Mouse (Mus musculus) forebrain, embryonic 12.5 days (tissue): Measurements from ENCODE around the gene Nell1. TPM values are rescaled to one million over a fixed set of nuclear protein-coding genes. Genes with fewer than 3 reads are reported as not detected.
"Not testable (repeated sequence)": the region's sequence is repeated elsewhere in the genome, so short reads cannot be mapped to it uniquely, and the experiment has no call there.

ENCODE experiments used
- ATAC-seq: fragments of 200-750 bp; cut with Nextera tagmentation; 2 replicates; pipeline ENCODE4 v1.8.0; 2017; ENCODE audit warnings: moderate TSS enrichment; ENCODE audit not compliant: low FRiP score
- H3K27ac ChIP-seq: fragments of 300-500 bp; sonication (generic); 2 replicates; pipeline ENCODE4 v1.5.1; 2016; ENCODE audit warnings: mild to moderate bottlenecking
- H3K27me3 ChIP-seq: fragments of 300-500 bp; sonication (generic); 2 replicates; pipeline ENCODE4 v1.6.1; 2016; ENCODE audit warnings: mild to moderate bottlenecking
- H3K36me3 ChIP-seq: fragments of 300-500 bp; sonication (generic); replicated peaks from 2 replicates; pipeline ENCODE4 v1.6.1; 2016; ENCODE audit warnings: mild to moderate bottlenecking
- H3K4me1 ChIP-seq: fragments of 300-500 bp; sonication (generic); 2 replicates; pipeline ENCODE4 v1.6.1; 2016
- H3K4me2 ChIP-seq: fragments of 300-500 bp; sonication (generic); 2 replicates; pipeline ENCODE4 v1.6.1; 2016; ENCODE audit warnings: mild to moderate bottlenecking, moderate library complexity
- H3K4me3 ChIP-seq: fragments of 300-500 bp; sonication (generic); replicated peaks from 2 replicates; pipeline ENCODE4 v1.5.1; 2016; ENCODE audit warnings: mild to moderate bottlenecking
- H3K9ac ChIP-seq: fragments of 300-500 bp; sonication (generic); 2 replicates; pipeline ENCODE4 v1.6.1; 2016; ENCODE audit warnings: mild to moderate bottlenecking
- H3K9me3 ChIP-seq: fragments of 300-500 bp; sonication (generic); 2 replicates; pipeline ENCODE4 v1.6.1; 2016
- WGBS: fragments of 180-500 bp; shearing (Covaris S2); methylation state at CpG from one replicate; pipeline ENCODE4 v1.1.7; 2016; 5-methylcytosine and 5-hydroxymethylcytosine counted together
- polyA plus RNA-seq: library from polyadenylated mRNA; unstranded; fragments of >200 nt; fragmentation: Nextera tagmentation; extraction: Ambion mirVana; gene quantifications from 2 replicates; pipeline ENCODE4 v1.2.1, GENCODE M21; 2016

Nell1 gene
- 2.1 and 2.2 TPM in 2 replicates for polyA plus RNA-seq

GRCm38 (mm10) chr7:49974841-49975440 is at the start of gene Nell1:
Gene Nell1 (plus strand): TSS chr7:49974864.
- Histone ChIP-seq H3K36me3 (no peaks in the 10 kb centered on the region), H3K27me3 (peaks cover 87% of the 10 kb centered on the region), H3K9me3 (no peaks in the 10 kb centered on the region), H3K4me2 (peak within 1 kb of the TSS; percentile 99), H3K4me3 (peak within 1 kb of the TSS; percentile 57), H3K4me1 (peaks cover 18% of the 10 kb centered on the region), H3K27ac (no peak within 1 kb of the TSS), H3K9ac (peak within 1 kb of the TSS; percentile 61)
- under 1% methylated on average over 49 of the region's 52 CpGs for WGBS
- peak; percentile 73 for ATAC-seq

DNA sequence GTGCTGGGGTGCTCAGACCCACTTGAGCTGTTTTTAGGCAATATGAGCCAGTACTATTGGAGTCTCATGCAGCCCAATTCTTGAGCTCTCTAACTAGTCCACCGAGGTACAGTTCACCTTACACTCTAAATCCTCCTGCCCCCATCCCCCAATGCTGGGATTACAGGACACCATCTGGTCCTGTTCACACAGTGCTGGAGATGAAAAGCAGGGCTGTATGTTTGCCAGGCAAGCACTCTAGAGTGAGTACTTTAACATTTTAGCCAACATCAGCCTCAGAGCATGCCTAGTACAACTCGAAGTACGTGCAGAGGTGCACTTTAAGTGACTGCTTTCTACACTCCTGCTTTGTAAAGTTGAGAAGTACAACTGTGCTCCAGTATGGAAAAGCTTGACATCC is 46.1 kb upstream of the Nell1 start:
- WGBS = 60% methylated on average over 3 of the region's 3 CpGs
- no peak for ATAC-seq

DNA sequence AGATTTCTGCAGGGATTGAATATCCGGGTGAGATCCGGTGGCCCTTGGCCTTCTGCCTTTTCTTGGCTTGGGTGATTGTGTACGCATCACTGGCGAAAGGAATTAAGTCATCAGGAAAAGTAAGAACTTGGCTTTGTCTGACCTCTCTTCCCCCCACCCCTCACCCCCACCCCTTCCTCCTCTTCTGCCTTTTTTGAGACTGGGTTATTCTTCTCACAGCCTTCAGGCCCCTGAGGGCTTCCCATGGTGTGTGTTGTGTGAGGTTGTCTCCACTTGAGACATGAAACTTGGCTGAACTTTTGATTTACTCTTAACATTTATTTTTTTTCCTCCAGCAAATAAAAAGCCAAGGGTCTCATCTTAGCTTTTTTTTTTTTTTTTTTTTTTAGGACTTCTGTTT is 44.7 kb upstream of the Nell1 start:
- no peaks in the 10 kb centered on the region for H3K9me3 ChIP-seq
- ATAC-seq = no peak
- peaks cover 40% of the 10 kb centered on the region for H3K27me3 ChIP-seq
- no peak overlapping the region for H3K27ac ChIP-seq
- H3K9ac ChIP-seq = no peak overlapping the region
- H3K4me3 ChIP-seq = no peak overlapping the region
- H3K36me3 ChIP-seq = no peaks in the 10 kb centered on the region
- no peaks in the 10 kb centered on the region for H3K4me1 ChIP-seq
- H3K4me2 ChIP-seq = no peak overlapping the region
- 34% methylated on average over 4 of the region's 4 CpGs for WGBS

More for the DNA sequence above, 46.1 kb upstream of the Nell1 start:
- no peaks in the 10 kb centered on the region for H3K36me3 ChIP-seq
- H3K9me3 ChIP-seq = no peaks in the 10 kb centered on the region
- H3K4me2 ChIP-seq = no peak overlapping the region
- no peak overlapping the region for H3K9ac ChIP-seq
- H3K4me3 ChIP-seq = no peak overlapping the region
- no peak overlapping the region for H3K27ac ChIP-seq
- H3K27me3 ChIP-seq = peaks cover 51% of the 10 kb centered on the region
- H3K4me1 ChIP-seq = no peaks in the 10 kb centered on the region

- 80% methylated on average over 14 of the region's 14 CpGs for WGBS
- H3K4me2 ChIP-seq, H3K36me3 ChIP-seq, H3K4me3 ChIP-seq, H3K9ac ChIP-seq, H3K27me3 ChIP-seq, H3K27ac ChIP-seq, H3K4me1 ChIP-seq, H3K9me3 ChIP-seq, ATAC-seq: not testable (repeated sequence)
These were observed 41.1 kb upstream of the Nell1 start for GRCm38 (mm10) chr7:49933386-49934115.

GRCm38 (mm10) chr7:49936821-49937220 is 37.8 kb upstream of the Nell1 start:
- Histone ChIP-seq H3K9ac (no peak overlapping the region), H3K27ac (no peak overlapping the region), H3K4me2 (no peak overlapping the region), H3K4me3 (no peak overlapping the region), H3K4me1 (peaks cover 2% of the 10 kb centered on the region; the same call in 1 of the 2 replicates), H3K36me3 (no peaks in the 10 kb centered on the region), H3K27me3 (no peaks in the 10 kb centered on the region; the same call in 1 of the 2 replicates), H3K9me3 (no peaks in the 10 kb centered on the region)
- ATAC-seq = no peak
- 84% methylated on average over 3 of the region's 3 CpGs for WGBS

DNA sequence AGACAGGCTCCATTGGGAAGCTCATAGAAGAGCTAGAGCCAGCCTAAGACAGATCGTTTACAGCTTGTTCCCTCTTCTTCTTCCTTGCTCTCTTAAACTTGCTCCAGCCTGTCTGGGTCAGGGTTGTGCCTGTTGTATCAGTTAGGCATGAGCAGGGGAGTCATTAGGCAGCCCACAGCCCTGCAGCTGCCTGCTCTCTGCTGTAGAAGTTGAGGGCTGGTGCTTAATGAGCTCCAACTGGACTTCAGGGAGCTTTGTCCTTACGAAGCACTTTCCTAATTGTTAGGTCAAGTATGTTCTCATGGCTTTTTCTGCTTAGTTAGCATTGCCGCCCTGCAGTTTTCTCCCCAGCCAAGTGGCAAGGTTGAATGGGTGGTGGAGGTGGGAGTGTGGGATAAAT is 32.6 kb upstream of the Nell1 start:
- WGBS = 44% methylated on average over 3 of the region's 3 CpGs
- Histone ChIP-seq H3K4me1 (peaks cover 11% of the 10 kb centered on the region), H3K27me3 (no peaks in the 10 kb centered on the region), H3K36me3 (no peaks in the 10 kb centered on the region), H3K9ac (no peak overlapping the region), H3K4me2 (no peak overlapping the region), H3K9me3 (no peaks in the 10 kb centered on the region), H3K4me3 (no peak overlapping the region), H3K27ac (no peak overlapping the region)
- ATAC-seq = peak; percentile 46; the same call in 1 of the 2 replicates

DNA sequence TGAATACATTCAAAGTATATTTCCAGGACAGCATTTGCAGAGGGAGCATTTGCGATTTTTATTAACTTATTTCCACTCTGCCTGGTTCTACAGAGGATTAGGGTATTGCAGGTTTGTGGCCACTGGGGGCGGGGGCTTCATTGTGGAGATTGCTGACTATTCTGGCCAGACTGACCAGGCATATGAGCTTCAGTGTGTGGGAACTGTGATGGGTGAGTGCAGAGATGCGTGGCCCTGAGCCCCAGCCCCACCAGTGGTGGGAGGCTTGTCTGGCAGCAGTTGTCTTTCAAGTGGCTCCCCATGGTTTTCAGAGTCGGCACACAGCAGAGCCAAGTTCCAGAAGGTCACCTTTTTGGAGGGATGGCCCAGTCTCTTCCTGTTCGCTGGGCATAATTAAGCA is 32.2 kb upstream of the Nell1 start:
- 57% methylated on average over 5 of the region's 5 CpGs for WGBS
- Histone ChIP-seq H3K36me3 (no peaks in the 10 kb centered on the region), H3K4me1 (peaks cover 11% of the 10 kb centered on the region), H3K9me3 (no peaks in the 10 kb centered on the region), H3K27ac (no peak overlapping the region), H3K4me2 (no peak overlapping the region), H3K27me3 (no peaks in the 10 kb centered on the region), H3K4me3 (no peak overlapping the region), H3K9ac (no peak overlapping the region)
- no peak for ATAC-seq

GRCm38 (mm10) chr7:49946691-49947090 is 28.0 kb upstream of the Nell1 start:
- H3K36me3 ChIP-seq = no peaks in the 10 kb centered on the region
- no peak overlapping the region for H3K9ac ChIP-seq
- ATAC-seq = no peak
- no peaks in the 10 kb centered on the region for H3K9me3 ChIP-seq
- H3K27me3 ChIP-seq = peaks cover 11% of the 10 kb centered on the region; the same call in 1 of the 2 replicates
- H3K4me3 ChIP-seq = no peak overlapping the region
- 95% methylated on average over 9 of the region's 9 CpGs for WGBS
- H3K27ac ChIP-seq = no peak overlapping the region
- no peak overlapping the region for H3K4me2 ChIP-seq
- H3K4me1 ChIP-seq = peaks cover 10% of the 10 kb centered on the region

DNA sequence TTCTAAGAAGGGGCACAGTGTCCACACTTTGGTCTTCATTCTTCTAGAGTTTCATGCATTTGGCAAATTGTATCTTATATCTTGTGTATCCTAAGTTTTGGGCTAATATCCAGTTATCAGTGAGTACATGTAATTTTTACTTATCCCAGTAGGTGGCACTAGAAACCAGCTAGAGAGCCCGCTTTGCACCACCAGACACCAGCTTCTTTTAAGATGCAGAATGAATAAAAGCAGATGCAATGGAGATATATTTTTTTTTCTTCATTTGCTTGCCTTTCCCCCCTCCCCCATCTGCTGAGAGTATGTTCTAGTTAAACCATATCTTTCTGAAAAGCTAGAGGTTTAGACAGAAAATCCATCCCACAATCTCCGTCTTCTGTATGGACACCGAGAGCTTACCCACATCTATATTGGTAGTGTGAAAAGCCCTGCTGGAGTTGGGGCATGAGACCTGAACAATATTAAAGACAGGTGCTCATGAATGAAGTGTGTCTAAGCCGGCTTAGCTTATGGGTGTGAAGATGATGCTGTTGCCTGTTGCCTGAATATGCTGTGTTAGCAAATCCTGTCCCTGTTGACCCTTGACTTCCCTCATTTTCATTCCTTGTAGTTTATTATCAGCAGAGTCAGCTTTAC is 21.0 kb upstream of the Nell1 start:
- H3K36me3 ChIP-seq = no peaks in the 10 kb centered on the region
- ATAC-seq = peak; percentile 41; the same call in 1 of the 2 replicates
- H3K9ac ChIP-seq = no peak overlapping the region
- H3K27me3 ChIP-seq = peaks cover 13% of the 10 kb centered on the region; the same call in 1 of the 2 replicates
- no peak overlapping the region for H3K27ac ChIP-seq
- WGBS = 46% methylated on average over 4 of the region's 4 CpGs
- H3K4me2 ChIP-seq = no peak overlapping the region
- H3K4me3 ChIP-seq = no peak overlapping the region
- no peaks in the 10 kb centered on the region for H3K4me1 ChIP-seq
- H3K9me3 ChIP-seq = no peaks in the 10 kb centered on the region

GRCm38 (mm10) chr7:49954834-49955233 is 19.8 kb upstream of the Nell1 start:
- no peaks in the 10 kb centered on the region for H3K36me3 ChIP-seq
- no peak overlapping the region for H3K4me3 ChIP-seq
- no peak for ATAC-seq
- H3K4me1 ChIP-seq = no peaks in the 10 kb centered on the region
- 84% methylated on average over 7 of the region's 7 CpGs for WGBS
- H3K27me3 ChIP-seq = peaks cover 13% of the 10 kb centered on the region; the same call in 1 of the 2 replicates
- no peak overlapping the region for H3K9ac ChIP-seq
- H3K4me2 ChIP-seq = no peak overlapping the region
- no peak overlapping the region for H3K27ac ChIP-seq
- H3K9me3 ChIP-seq = no peaks in the 10 kb centered on the region

DNA sequence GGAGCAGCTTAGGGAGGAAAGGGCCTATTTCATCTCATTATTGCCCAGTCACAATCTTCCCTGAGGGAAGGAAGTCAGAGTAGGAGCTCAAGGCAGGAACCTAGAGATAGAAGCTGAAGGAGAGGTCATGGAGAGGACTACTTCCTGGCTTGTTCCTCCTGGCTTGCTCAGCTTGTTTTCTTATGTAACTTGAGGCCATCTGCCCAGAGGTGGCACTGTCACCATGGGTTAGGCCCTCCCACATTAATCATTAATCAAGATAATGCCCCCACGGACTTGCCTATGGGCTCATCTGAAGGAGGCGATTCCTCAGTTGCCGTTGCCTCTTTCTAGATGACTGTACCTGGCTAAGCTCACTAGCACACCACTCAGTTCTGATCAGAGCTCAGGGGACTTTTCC is 17.5 kb upstream of the Nell1 start:
- H3K9me3 ChIP-seq = no peaks in the 10 kb centered on the region
- H3K4me3 ChIP-seq = no peak overlapping the region
- no peaks in the 10 kb centered on the region for H3K36me3 ChIP-seq
- H3K27ac ChIP-seq = no peak overlapping the region
- H3K4me1 ChIP-seq = no peaks in the 10 kb centered on the region
- H3K9ac ChIP-seq = no peak overlapping the region
- WGBS = 83% methylated on average over 3 of the region's 3 CpGs
- no peak overlapping the region for H3K4me2 ChIP-seq
- no peaks in the 10 kb centered on the region; the same call in 1 of the 2 replicates for H3K27me3 ChIP-seq
- ATAC-seq = no peak

DNA sequence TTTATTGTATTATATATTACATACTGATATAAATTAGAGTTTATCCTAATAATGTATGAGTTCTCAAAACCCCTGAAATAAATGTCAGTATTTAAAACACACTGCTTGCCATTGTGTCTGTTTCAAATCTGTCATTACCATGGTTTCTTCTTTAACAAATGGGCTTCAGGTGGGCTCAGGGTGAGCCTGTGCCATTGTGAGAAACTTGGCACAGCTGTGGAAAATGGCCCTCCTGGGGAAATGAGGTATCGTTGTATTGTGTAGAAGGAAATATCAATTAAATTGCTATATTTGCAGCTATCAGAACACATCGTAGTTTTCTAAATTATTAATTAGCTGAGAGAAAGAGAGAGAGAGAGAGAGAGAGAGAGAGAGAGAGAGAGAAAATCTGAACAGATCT is 10.9 kb upstream of the Nell1 start:
- ATAC-seq = no peak
- H3K9ac ChIP-seq = no peak overlapping the region
- 83% methylated on average over 2 of the region's 2 CpGs for WGBS

More for the DNA sequence above, 10.9 kb upstream of the Nell1 start:
- Histone ChIP-seq H3K4me3 (no peak overlapping the region), H3K4me2 (no peak overlapping the region), H3K4me1 (no peaks in the 10 kb centered on the region), H3K9me3 (no peaks in the 10 kb centered on the region), H3K27me3 (no peaks in the 10 kb centered on the region), H3K27ac (no peak overlapping the region), H3K36me3 (no peaks in the 10 kb centered on the region)
